Mouse (Mus musculus) left cerebral cortex, adult 2 months (tissue): Measurements from ENCODE around the gene Tro. TPM values are rescaled to one million over a fixed set of nuclear protein-coding genes. Genes with fewer than 3 reads are reported as not detected.

Source experiments
- DNase-seq, 2 experiments: peaks; one replicate each; pipeline ENCODE4 v3.0.0; 2021 to 2022; ENCODE audit warnings: low spot score in 2 of 2, mixed read lengths in 1 of 2; ENCODE audit errors: extremely low spot score in 1 of 2
- H3K27ac ChIP-seq: fragments of 200-600 bp; 2 replicates; pipeline ENCODE4 v1.8.1; 2022
- H3K4me3 ChIP-seq: fragments of 200-600 bp; 2 replicates; pipeline ENCODE4 v1.8.1; 2022
- CTCF ChIP-seq: fragments of 200-600 bp; IDR thresholded peaks from 2 replicates; pipeline ENCODE4 v1.8.1; 2022; ENCODE audit warnings: antibody characterized with exemption, mild to moderate bottlenecking, moderate library complexity
- intact Hi-C: fragments of 180-260 bp; cut with DNase I; formaldehyde crosslinking; loops from one replicate; pipeline ENCODE4 v1.15.1; 2025
- long read RNA-seq, 2 experiments: library from polyadenylated mRNA; stranded (forward); transcript quantifications; one replicate each; pipeline ENCODE4 v2.0.0; 2021; ENCODE audit warnings: borderline mapping rate in 2 of 2
- total RNA-seq, 2 experiments: library from RNA; stranded (reverse); gene quantifications; 2 replicates each; pipeline ENCODE4 v1.2.3; 2021

Tro gene
- total RNA-seq: 100 to 1,000 TPM; 156 to 158 TPM
- long read RNA-seq, experiment 1, full-length matches to known transcripts: 24 of 156 reads
- long read RNA-seq, experiment 1, partial matches to known transcripts: 40 of 156 reads
- long read RNA-seq, experiment 1, other reads (novel, unspliced or antisense): 92 of 156 reads
- long read RNA-seq, experiment 2, full-length matches to known transcripts: 9 of 117 reads
- long read RNA-seq, experiment 2, partial matches to known transcripts: 33 of 117 reads
- long read RNA-seq, experiment 2, other reads (novel, unspliced or antisense): 75 of 117 reads

DNA sequence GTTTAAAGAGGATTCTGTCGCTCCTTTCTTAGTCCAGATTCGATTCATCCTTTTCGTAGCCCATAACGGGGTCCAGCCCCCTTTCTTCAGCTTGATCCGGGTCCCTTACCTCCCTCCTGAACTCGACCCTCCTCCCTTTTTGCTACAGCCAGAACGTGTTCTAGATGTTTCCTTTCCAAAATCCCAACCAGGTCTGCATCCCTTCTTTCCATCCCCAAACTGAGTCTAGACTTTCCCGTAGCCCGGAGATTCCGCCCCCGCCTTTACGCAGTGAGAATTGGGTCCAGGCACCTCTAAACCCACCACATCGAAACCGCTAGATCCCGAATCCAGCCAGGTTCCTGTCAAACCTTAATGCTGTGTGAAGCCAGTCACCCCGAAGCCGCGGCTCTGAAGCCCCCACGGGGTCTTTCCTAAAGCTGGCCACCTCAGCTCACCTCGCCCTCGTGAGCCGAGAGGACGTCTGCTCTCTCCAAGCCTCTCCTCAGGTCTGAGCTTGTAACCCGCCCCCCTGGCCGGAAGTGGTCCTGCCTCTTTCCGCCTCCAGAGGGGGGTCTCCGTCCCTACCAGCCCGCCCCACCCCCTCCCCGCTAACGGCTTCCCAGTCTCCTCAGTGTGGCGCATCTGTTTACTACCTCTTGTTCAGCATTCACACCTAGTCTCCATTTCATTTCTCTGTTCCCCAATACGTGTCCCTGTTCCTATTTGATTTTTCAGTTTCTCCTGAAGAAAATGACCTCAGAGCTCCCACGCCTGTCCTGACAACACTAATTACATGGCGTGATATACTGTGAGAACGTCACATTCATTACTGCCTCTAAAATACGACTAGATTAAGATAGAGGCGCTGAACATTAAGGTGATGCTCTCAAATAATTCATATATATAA lies at the start of gene Tro:
Gene Tro (minus strand): TSS at position 676 of the 889 bp plus-strand sequence.
- Histone ChIP-seq H3K4me3 (peak within 1 kb of the TSS; percentile 55), H3K27ac (peak within 1 kb of the TSS; percentile 86)
- TF ChIP-seq CTCF: no peak; the same call in none of the 2 replicates
- intact Hi-C loops: loop anchor here (2.0 to 10.0 kb wide), 6 partner anchors 70 to 438 kb away; partner anchors contain the start of genes Apex2, Gnl3l, Maged2 and Pfkfb1
- DNase-seq: peak; percentile 38 to 50

- no peak overlapping the region for H3K27ac ChIP-seq
- no peak for TF ChIP-seq CTCF
- intact Hi-C loops: no loop called here
- no peak for DNase-seq
- H3K4me3 ChIP-seq: no peak overlapping the region
Observed at GRCm38 (mm10) chrX:150677505-150677904, 20.1 kb upstream of the Tro start.

GRCm38 (mm10) chrX:150662809-150663208 lies 5.4 kb upstream of the Tro start:
- intact Hi-C loops: no loop called here
- TF ChIP-seq CTCF: peak; percentile 42
- Histone ChIP-seq H3K27ac (no peak overlapping the region), H3K4me3 (no peak overlapping the region)
- DNase-seq: no peak

DNA sequence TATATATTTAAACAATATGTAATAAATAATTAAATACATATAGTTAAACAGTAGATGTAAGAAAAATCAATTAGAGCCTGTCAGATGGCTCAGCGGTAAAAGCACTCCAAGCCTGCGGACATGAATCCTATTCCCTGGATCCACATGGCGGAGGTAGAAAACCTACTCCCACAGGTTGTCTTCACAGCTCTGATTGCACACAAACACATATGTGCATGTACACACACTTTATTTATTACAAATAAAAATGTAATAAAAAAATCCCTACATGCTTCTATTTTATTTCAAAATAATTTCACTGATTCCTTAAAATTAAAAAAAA lies 375 bp upstream of the Tro start:
- peak overlapping the region; percentile 55 for H3K4me3 ChIP-seq
- no peak overlapping the region for H3K27ac ChIP-seq
- no peak for TF ChIP-seq CTCF
- intact Hi-C loops: loop anchor here (2.0 to 10.0 kb wide), 6 partner anchors 70 to 437 kb away; partner anchors contain the start of genes Apex2, Gnl3l, Maged2 and Pfkfb1
- no peak for DNase-seq

GRCm38 (mm10) chrX:150656122-150656907 lies 1.1 kb downstream of the Tro start:
- TF ChIP-seq CTCF: no peak
- peak overlapping the region; percentile 86 for H3K27ac ChIP-seq
- peak in 1 of 2 experiments; percentile 51 for DNase-seq
- peak overlapping the region; percentile 55 for H3K4me3 ChIP-seq
- intact Hi-C loops: loop anchor here (2.0 to 10.0 kb wide), 6 partner anchors 69 to 438 kb away; partner anchors contain the start of genes Apex2, Gnl3l, Maged2 and Pfkfb1

- intact Hi-C loops: no loop called here
- H3K4me3 ChIP-seq: no peak overlapping the region
- no peak for DNase-seq
- no peak overlapping the region for H3K27ac ChIP-seq
- TF ChIP-seq CTCF: no peak
Observed at GRCm38 (mm10) chrX:150636421-150636820, 21.0 kb downstream of the Tro start.

- H3K4me3 ChIP-seq: no peak overlapping the region
- intact Hi-C loops: no loop called here
Observed at GRCm38 (mm10) chrX:150598882-150599281, 58.5 kb downstream of the Tro start.

More at GRCm38 (mm10) chrX:150598882-150599281, 58.5 kb downstream of the Tro start:
- DNase-seq: no peak
- no peak for TF ChIP-seq CTCF
- H3K27ac ChIP-seq: no peak overlapping the region

Other genes starting within 250 kb of the Tro start
- gene Tmem29, start 198.4 kb downstream of the Tro start, total RNA-seq: 10 to 100 TPM; 36.5 to 38.9 TPM
- gene Alas2, start 110.2 kb downstream of the Tro start, total RNA-seq: 1 to 10 TPM; 4.7 to 5.4 TPM
- gene Pfkfb1, start 69.4 kb downstream of the Tro start, total RNA-seq: 1 to 10 TPM; 1.1 to 1.7 TPM
- 10 to 100 TPM; 15.2 to 16.4 TPM for gene Apex2, start 67.7 kb downstream of the Tro start, total RNA-seq
- gene Maged2, start 156.8 kb upstream of the Tro start, total RNA-seq: 10 to 100 TPM; 42.6 to 49.5 TPM